Mouse (Mus musculus): ENCODE data around the gene Myh1. TPM values are rescaled to one million over a fixed set of nuclear protein-coding genes. Genes with fewer than 3 reads are reported as not detected.

The Myh1 gene
- polyA plus RNA-seq (2015; fragmentation: Nextera tagmentation; extraction: Ambion mirVana), result 0.16 and 0.29 TPM in 2 replicates

DNA sequence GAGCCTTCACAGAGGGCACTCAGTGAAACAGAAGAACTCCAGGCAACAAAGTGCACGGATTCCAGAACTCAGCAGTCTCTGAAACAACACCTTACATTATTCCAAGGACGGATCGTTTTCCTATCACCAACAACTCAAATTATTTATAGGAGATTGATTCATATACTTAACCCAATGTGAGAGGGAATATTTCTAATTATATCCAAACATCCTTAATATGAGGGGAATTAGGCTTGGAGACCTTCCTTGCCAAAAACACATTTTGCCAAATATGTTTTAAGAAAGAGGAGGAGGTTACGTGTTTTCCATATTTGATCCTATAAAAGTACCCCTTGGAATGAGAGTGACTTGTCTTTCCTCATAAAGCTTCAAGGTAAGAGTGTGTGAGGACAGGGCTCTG, at the start of gene Myh1:
Myh1 (plus strand) TSS at position 301 of the 400 bp plus-strand sequence.
- no peak within 1 kb of the TSS for H3K9ac ChIP-seq (ENCODE audit: low read length)
- no peak for ATAC-seq (replicated peaks; ENCODE audit: extremely low read depth, insufficient read depth, low FRiP score)
- no peaks in the 10 kb centered on the region; the same call in 1 of the 2 replicates for H3K27me3 ChIP-seq (ENCODE audit: control insufficient read depth, insufficient read depth, low read length)
- 67% methylated on average over 4 of the region's 4 CpGs for WGBS
- no peaks in the 10 kb centered on the region for H3K36me3 ChIP-seq (ENCODE audit: control insufficient read depth, insufficient read depth)
- H3K4me2 ChIP-seq (ENCODE audit: low read depth, low read length), result no peak within 1 kb of the TSS
- H3K27ac ChIP-seq (ENCODE audit: low read length), result no peak within 1 kb of the TSS
- H3K4me3 ChIP-seq (ENCODE audit: low read length), result no peak within 1 kb of the TSS
- no peaks in the 10 kb centered on the region for H3K4me1 ChIP-seq (ENCODE audit: control insufficient read depth, insufficient read depth, low read length)
- peaks cover 3% of the 10 kb centered on the region; the same call in 1 of the 2 replicates for H3K9me3 ChIP-seq (replicated peaks; ENCODE audit: control insufficient read depth, low read length)

DNA sequence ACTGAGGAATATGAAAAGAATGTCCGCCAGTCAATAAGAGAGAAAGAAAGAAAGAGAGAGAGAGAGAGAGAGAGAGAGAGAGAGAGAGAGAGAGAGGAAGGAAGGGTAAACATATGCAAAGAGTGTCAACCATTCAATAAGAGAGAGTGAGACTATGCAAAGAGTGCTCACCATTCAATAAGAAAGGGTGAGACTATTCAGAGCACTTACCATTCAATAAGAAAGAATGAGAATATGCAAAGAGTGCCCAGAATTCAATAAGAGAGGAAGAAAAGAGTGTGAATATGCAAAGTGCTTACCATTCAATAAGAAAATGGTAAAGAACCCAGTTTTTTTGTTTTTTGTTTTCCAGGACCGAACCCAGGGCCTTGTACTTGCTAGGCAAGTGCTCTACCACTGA, 49.6 kb upstream of the Myh1 start:
- H3K4me3 ChIP-seq (ENCODE audit: low read length), result no peak overlapping the region
- no peak for ATAC-seq (replicated peaks; ENCODE audit: extremely low read depth, insufficient read depth, low FRiP score)
- no peaks in the 10 kb centered on the region for H3K36me3 ChIP-seq (ENCODE audit: control insufficient read depth, insufficient read depth)
- no peaks in the 10 kb centered on the region for H3K9me3 ChIP-seq (replicated peaks; ENCODE audit: control insufficient read depth, low read length)
- no peaks in the 10 kb centered on the region for H3K27me3 ChIP-seq (ENCODE audit: control insufficient read depth, insufficient read depth, low read length)
- H3K27ac ChIP-seq (ENCODE audit: low read length), result no peak overlapping the region
- H3K4me1 ChIP-seq (ENCODE audit: control insufficient read depth, insufficient read depth, low read length), result no peaks in the 10 kb centered on the region
- WGBS, result 79% methylated on average over 2 of the region's 2 CpGs
- no peak overlapping the region for H3K9ac ChIP-seq (ENCODE audit: low read length)
- H3K4me2 ChIP-seq (ENCODE audit: low read depth, low read length), result no peak overlapping the region

DNA sequence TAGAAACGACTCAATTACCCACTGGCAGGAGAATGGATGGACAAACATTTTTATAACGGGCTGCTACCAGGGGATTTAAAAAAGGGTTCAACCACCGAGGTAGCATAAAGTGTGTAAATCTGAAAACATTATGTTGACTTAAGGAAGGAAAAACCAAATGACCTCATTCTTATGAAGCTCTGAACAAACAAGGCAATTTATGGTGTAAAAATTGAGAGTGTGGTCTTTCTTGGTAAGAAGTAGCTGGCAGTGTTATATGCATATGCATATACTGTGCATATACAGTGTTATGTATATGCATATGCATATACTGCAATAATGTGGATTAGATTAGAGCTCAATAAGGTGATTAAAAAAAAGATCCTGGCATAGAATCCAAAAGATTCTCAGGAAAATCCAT, 48.7 kb upstream of the Myh1 start:
- 72% methylated on average over 3 of the region's 3 CpGs for WGBS
- Histone ChIP-seq H3K9me3 (replicated peaks; ENCODE audit: control insufficient read depth, low read length) (no peaks in the 10 kb centered on the region), H3K4me2 (ENCODE audit: low read depth, low read length) (no peak overlapping the region), H3K4me1 (ENCODE audit: control insufficient read depth, insufficient read depth, low read length) (no peaks in the 10 kb centered on the region), H3K9ac (ENCODE audit: low read length) (no peak overlapping the region), H3K27me3 (ENCODE audit: control insufficient read depth, insufficient read depth, low read length) (no peaks in the 10 kb centered on the region), H3K4me3 (ENCODE audit: low read length) (no peak overlapping the region), H3K36me3 (ENCODE audit: control insufficient read depth, insufficient read depth) (no peaks in the 10 kb centered on the region), H3K27ac (ENCODE audit: low read length) (no peak overlapping the region)
- ATAC-seq (replicated peaks; ENCODE audit: extremely low read depth, insufficient read depth, low FRiP score), result no peak

DNA sequence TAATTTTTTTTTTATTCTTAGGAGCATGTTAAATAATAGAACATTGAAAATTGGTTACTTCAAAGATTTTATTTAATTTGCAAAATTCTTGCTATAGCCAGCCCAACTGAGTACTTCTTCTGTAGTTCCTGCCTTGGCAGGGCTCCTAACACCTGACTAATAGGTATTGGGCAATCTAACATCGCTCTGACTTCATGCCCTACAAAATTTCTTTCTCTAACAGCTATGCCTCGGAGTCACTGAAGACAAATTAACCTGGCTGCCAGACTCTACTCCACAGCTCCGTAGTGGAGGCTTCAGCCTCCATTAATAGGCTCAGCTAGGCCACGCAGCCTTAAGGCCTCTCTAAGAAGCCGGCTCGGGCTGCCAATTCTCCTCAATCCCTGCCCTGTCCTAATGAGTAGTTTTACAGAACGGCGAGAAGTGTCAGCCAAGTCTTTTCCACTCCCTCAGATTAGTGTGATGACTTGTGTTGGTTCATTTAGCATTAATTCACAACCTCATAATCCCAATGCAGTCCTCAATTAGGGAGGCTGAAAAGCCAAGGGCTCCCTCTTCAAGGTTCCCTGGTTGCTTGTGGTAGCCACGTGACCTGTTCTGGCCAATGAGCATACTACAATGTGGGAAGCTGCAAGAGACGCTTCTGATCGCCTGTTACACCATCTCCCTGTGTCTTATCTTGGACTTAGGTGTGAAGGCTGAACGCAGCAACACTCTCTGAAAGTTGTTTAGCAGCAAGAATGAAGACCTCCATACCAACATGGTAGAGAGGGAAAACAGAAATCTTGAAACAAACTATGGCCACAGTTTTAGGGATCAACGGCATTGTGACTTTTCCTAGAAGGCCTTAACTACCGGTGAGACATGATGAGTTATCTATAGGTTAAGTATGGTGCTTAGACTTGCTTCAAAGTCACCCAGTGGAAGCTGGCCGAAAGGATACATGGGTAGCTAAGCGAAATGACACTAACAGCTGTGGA, 47.9 kb upstream of the Myh1 start:
- no peak overlapping the region for H3K4me3 ChIP-seq (ENCODE audit: low read length)
- no peak overlapping the region for H3K27ac ChIP-seq (ENCODE audit: low read length)
- no peaks in the 10 kb centered on the region for H3K27me3 ChIP-seq (ENCODE audit: control insufficient read depth, insufficient read depth, low read length)
- no peak for ATAC-seq (replicated peaks; ENCODE audit: extremely low read depth, insufficient read depth, low FRiP score)
- no peak overlapping the region for H3K4me2 ChIP-seq (ENCODE audit: low read depth, low read length)
- H3K9me3 ChIP-seq (replicated peaks; ENCODE audit: control insufficient read depth, low read length), result no peaks in the 10 kb centered on the region
- H3K36me3 ChIP-seq (ENCODE audit: control insufficient read depth, insufficient read depth), result no peaks in the 10 kb centered on the region
- no peak overlapping the region for H3K9ac ChIP-seq (ENCODE audit: low read length)
- WGBS, result 80% methylated on average over 16 of the region's 16 CpGs
- H3K4me1 ChIP-seq (ENCODE audit: control insufficient read depth, insufficient read depth, low read length), result no peaks in the 10 kb centered on the region

DNA sequence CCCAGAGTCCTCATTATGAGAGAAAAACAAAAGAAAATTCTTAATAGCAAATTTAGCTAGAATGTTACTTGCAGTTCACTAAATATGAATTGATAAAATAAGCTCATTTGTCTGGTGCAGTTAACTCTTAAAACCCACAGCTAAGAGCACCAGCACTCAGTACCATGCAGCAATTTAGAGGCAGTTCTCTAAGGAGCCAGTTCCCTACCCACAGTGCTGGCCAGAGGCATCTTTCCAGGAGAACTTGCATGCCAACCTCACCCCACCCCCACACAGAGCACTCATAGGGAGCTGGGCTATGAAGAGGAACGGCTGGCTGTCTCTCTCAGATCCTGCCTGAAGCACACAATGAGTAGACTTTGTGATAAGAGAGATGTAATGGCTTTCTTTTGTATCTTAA, 46.7 kb upstream of the Myh1 start:
- ATAC-seq (replicated peaks; ENCODE audit: extremely low read depth, insufficient read depth, low FRiP score), result no peak
- no peak overlapping the region for H3K27ac ChIP-seq (ENCODE audit: low read length)
- no peak overlapping the region for H3K9ac ChIP-seq (ENCODE audit: low read length)
- H3K4me1 ChIP-seq (ENCODE audit: control insufficient read depth, insufficient read depth, low read length), result no peaks in the 10 kb centered on the region
- H3K4me3 ChIP-seq (ENCODE audit: low read length), result no peak overlapping the region
- H3K36me3 ChIP-seq (ENCODE audit: control insufficient read depth, insufficient read depth), result no peaks in the 10 kb centered on the region
- no peak overlapping the region for H3K4me2 ChIP-seq (ENCODE audit: low read depth, low read length)
- H3K27me3 ChIP-seq (ENCODE audit: control insufficient read depth, insufficient read depth, low read length), result no peaks in the 10 kb centered on the region
- no peaks in the 10 kb centered on the region for H3K9me3 ChIP-seq (replicated peaks; ENCODE audit: control insufficient read depth, low read length)
- WGBS, result 12% methylated on average over 1 of the region's 1 CpGs

DNA sequence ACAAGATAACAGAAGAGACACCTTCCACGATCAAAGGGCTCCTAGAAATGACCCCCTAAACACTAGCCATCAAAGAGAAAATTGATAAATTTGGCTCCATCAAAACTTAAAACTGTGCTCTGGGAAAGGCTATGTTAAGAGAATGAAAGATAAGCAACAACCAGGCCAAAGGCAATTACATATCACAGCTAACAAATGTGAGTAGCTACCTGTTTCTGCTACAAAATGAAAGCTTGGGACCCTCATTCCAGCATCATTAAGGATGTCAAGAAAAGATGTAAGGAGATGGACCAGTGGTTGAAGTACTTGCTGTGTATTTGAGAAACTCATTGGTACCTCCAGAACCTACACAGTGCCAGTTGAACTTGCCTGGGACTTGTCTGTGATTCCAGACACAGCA, 46.0 kb upstream of the Myh1 start:
- Histone ChIP-seq H3K9me3 (replicated peaks; ENCODE audit: control insufficient read depth, low read length) (no peaks in the 10 kb centered on the region), H3K36me3 (ENCODE audit: control insufficient read depth, insufficient read depth) (no peaks in the 10 kb centered on the region), H3K27me3 (ENCODE audit: control insufficient read depth, insufficient read depth, low read length) (no peaks in the 10 kb centered on the region), H3K4me3 (ENCODE audit: low read length) (no peak overlapping the region), H3K9ac (ENCODE audit: low read length) (no peak overlapping the region), H3K4me1 (ENCODE audit: control insufficient read depth, insufficient read depth, low read length) (no peaks in the 10 kb centered on the region), H3K4me2 (ENCODE audit: low read depth, low read length) (no peak overlapping the region), H3K27ac (ENCODE audit: low read length) (no peak overlapping the region)
- no peak for ATAC-seq (replicated peaks; ENCODE audit: extremely low read depth, insufficient read depth, low FRiP score)
- 31% methylated on average over 1 of the region's 1 CpGs for WGBS

DNA sequence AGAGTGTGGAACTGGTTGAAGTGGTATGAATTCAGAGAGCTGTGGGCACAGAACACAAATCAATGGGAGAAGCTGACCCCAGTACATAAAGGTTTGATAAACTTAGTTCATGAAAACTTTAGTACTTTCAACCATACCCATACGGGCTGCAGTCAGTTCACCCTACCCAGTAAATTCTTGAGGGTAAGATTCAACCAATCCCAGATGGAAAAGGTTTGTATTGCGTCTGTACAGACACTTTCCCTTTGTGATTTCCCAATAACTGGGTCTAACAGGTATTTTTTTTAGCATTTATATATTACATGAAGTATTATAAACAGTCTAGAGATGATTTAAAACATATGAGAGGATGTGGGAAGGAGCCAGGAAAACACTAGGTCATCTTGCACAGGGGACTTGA, 44.2 kb upstream of the Myh1 start:
- Histone ChIP-seq H3K36me3 (ENCODE audit: control insufficient read depth, insufficient read depth) (no peaks in the 10 kb centered on the region), H3K4me1 (ENCODE audit: control insufficient read depth, insufficient read depth, low read length) (no peaks in the 10 kb centered on the region), H3K4me3 (ENCODE audit: low read length) (no peak overlapping the region), H3K27me3 (ENCODE audit: control insufficient read depth, insufficient read depth, low read length) (no peaks in the 10 kb centered on the region), H3K27ac (ENCODE audit: low read length) (no peak overlapping the region), H3K4me2 (ENCODE audit: low read depth, low read length) (no peak overlapping the region), H3K9ac (ENCODE audit: low read length) (no peak overlapping the region), H3K9me3 (replicated peaks; ENCODE audit: control insufficient read depth, low read length) (no peaks in the 10 kb centered on the region)
- 84% methylated on average over 2 of the region's 2 CpGs for WGBS
- ATAC-seq (replicated peaks; ENCODE audit: extremely low read depth, insufficient read depth, low FRiP score), result no peak

DNA sequence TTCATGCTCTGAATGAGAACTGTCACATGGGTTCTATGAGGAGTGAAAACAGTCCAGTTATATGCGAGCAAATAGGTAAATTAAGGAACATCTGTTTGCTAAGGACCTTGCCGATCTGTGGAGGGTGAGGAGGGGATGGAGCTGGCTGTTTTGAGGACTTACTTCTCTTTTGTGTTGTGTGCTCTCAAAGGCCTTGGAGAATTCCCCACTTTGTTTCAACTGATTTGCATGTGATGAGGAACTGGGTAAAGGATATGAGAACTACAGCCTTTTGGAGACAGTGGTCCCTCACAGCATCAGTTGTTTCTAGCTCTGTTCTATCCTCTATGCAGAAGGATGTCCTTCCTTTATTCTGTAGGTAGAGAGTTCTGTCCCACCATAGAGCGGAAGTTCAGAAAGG, 39.7 kb upstream of the Myh1 start:
- no peaks in the 10 kb centered on the region for H3K36me3 ChIP-seq (ENCODE audit: control insufficient read depth, insufficient read depth)
- no peak overlapping the region for H3K4me3 ChIP-seq (ENCODE audit: low read length)
- no peak for ATAC-seq (replicated peaks; ENCODE audit: extremely low read depth, insufficient read depth, low FRiP score)
- H3K27me3 ChIP-seq (ENCODE audit: control insufficient read depth, insufficient read depth, low read length), result no peaks in the 10 kb centered on the region
- H3K27ac ChIP-seq (ENCODE audit: low read length), result no peak overlapping the region
- H3K9ac ChIP-seq (ENCODE audit: low read length), result no peak overlapping the region
- no peaks in the 10 kb centered on the region for H3K4me1 ChIP-seq (ENCODE audit: control insufficient read depth, insufficient read depth, low read length)
- H3K4me2 ChIP-seq (ENCODE audit: low read depth, low read length), result no peak overlapping the region
- WGBS, result 80% methylated on average over 3 of the region's 3 CpGs
- no peaks in the 10 kb centered on the region for H3K9me3 ChIP-seq (replicated peaks; ENCODE audit: control insufficient read depth, low read length)

DNA sequence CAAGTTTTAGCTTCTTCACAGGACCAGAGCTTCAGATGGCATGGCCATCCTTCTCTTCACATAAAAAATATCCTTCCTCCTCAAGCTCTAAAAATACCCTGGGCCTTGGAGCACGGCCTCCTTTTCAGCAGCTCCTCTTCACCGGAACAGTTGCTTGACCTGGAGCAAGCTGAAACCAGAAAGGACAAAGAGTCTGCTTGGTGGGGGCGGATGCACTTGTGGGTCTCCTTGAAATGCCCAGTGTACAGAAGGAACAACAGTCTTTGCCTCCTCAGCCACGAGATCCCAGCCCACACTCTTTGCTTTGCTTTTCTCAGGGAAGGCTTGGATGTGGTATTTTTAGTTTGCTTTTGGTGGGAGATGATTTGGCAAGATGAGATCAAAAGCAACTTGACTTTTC, 36.2 kb upstream of the Myh1 start:
- no peak for ATAC-seq (replicated peaks; ENCODE audit: extremely low read depth, insufficient read depth, low FRiP score)
- Histone ChIP-seq H3K4me3 (ENCODE audit: low read length) (no peak overlapping the region), H3K9me3 (replicated peaks; ENCODE audit: control insufficient read depth, low read length) (no peaks in the 10 kb centered on the region), H3K27me3 (ENCODE audit: control insufficient read depth, insufficient read depth, low read length) (no peaks in the 10 kb centered on the region), H3K27ac (ENCODE audit: low read length) (no peak overlapping the region), H3K36me3 (ENCODE audit: control insufficient read depth, insufficient read depth) (no peaks in the 10 kb centered on the region), H3K4me1 (ENCODE audit: control insufficient read depth, insufficient read depth, low read length) (no peaks in the 10 kb centered on the region), H3K4me2 (ENCODE audit: low read depth, low read length) (no peak overlapping the region), H3K9ac (ENCODE audit: low read length) (no peak overlapping the region)
- WGBS, result 70% methylated on average over 4 of the region's 4 CpGs

All from heart, embryonic 16.5 days (tissue).